Mouse (Mus musculus) kidney, postnatal 36 days (tissue): Measurements from ENCODE around the gene Uck1.
A peak's percentile ranks its signal among the peaks of the same experiment; 100 is the strongest.
"Not testable (repeated sequence)": the region's sequence is repeated elsewhere in the genome, so short reads cannot be mapped to it uniquely, and the experiment has no call there.

ENCODE experiments used
- DNase-seq, 2 experiments: peaks; one replicate each; pipeline ENCODE4 v3.0.0; 2021 to 2022; ENCODE audit warnings: mixed read lengths in 2 of 2

Gene Uck1

GRCm38 (mm10) chr2:32259657-32260417 is at the start of gene Uck1:
Gene Uck1, minus strand, starts transcription at chr2:32260159.
- peak; percentile 94 to 95 for DNase-seq

GRCm38 (mm10) chr2:32308870-32309568 is 49.1 kb upstream of the Uck1 start:
- DNase-seq: no peak

- peak; percentile 52 to 78 for DNase-seq
Measured at GRCm38 (mm10) chr2:32307941-32308760, 48.2 kb upstream of the Uck1 start.

GRCm38 (mm10) chr2:32307247-32307798 is 47.4 kb upstream of the Uck1 start:
- DNase-seq: no peak

GRCm38 (mm10) chr2:32306176-32306575 is 46.2 kb upstream of the Uck1 start:
- DNase-seq: no peak

GRCm38 (mm10) chr2:32305668-32306067 is 45.7 kb upstream of the Uck1 start:
- no peak for DNase-seq

GRCm38 (mm10) chr2:32304145-32304832 is 44.3 kb upstream of the Uck1 start:
- DNase-seq: peak; percentile 32 to 81

- peak in 1 of 2 experiments; percentile 34 for DNase-seq
Measured at GRCm38 (mm10) chr2:32302952-32303351, 43.0 kb upstream of the Uck1 start.

GRCm38 (mm10) chr2:32299469-32299868 is 39.5 kb upstream of the Uck1 start:
- no peak for DNase-seq

GRCm38 (mm10) chr2:32295842-32296241 is 35.9 kb upstream of the Uck1 start:
- not testable (repeated sequence) for DNase-seq

GRCm38 (mm10) chr2:32295285-32295684 is 35.3 kb upstream of the Uck1 start:
- no peak for DNase-seq

- DNase-seq: peak in 1 of 2 experiments; percentile 11
Measured at GRCm38 (mm10) chr2:32294348-32294747, 34.4 kb upstream of the Uck1 start.

- peak in 1 of 2 experiments; percentile 59 for DNase-seq
Measured at GRCm38 (mm10) chr2:32289578-32289977, 29.6 kb upstream of the Uck1 start.

GRCm38 (mm10) chr2:32288371-32288931 is 28.5 kb upstream of the Uck1 start:
- DNase-seq: peak in 1 of 2 experiments; percentile 36

- DNase-seq: peak; percentile 99 to 100
Measured at GRCm38 (mm10) chr2:32287923-32288367, 28.0 kb upstream of the Uck1 start, which contains the start of gene Swi5. Gene Swi5, minus strand, starts transcription at chr2:32288075.

- DNase-seq: peak in 1 of 2 experiments; percentile 14
Measured at GRCm38 (mm10) chr2:32287334-32287840, 27.4 kb upstream of the Uck1 start, which contains the start of gene Golga2. Gene Golga2, plus strand, starts transcription at chr2:32287384.

GRCm38 (mm10) chr2:32283986-32284385 is 24.0 kb upstream of the Uck1 start:
- no peak for DNase-seq

- DNase-seq: peak; percentile 77 to 81
Measured at GRCm38 (mm10) chr2:32282727-32283126, 22.8 kb upstream of the Uck1 start.

GRCm38 (mm10) chr2:32282289-32282688 is 22.3 kb upstream of the Uck1 start:
- no peak for DNase-seq

GRCm38 (mm10) chr2:32275823-32276222 is 15.9 kb upstream of the Uck1 start:
- peak in 1 of 2 experiments; percentile 30 for DNase-seq

- DNase-seq: peak; percentile 47 to 80
Measured at GRCm38 (mm10) chr2:32260635-32261034, 676 bp upstream of the Uck1 start.
